Mouse (Mus musculus) heart, adult 2 months (tissue): ENCODE data around the gene Src. TPM values are rescaled to one million over a fixed set of nuclear protein-coding genes. Genes with fewer than 3 reads are reported as not detected.
A peak's percentile ranks its signal among the peaks of the same experiment; 100 is the strongest.

ENCODE experiments used
- DNase-seq, 2 experiments: peaks; one replicate each; pipeline ENCODE4 v3.0.0; 2021
- H3K27ac ChIP-seq: fragments of 200-600 bp; 2 replicates; pipeline ENCODE4 v1.8.1; 2022
- H3K27me3 ChIP-seq: fragments of 200-500 bp; 2 replicates; pipeline ENCODE4 v1.6.1; 2012; ENCODE audit warnings: mild to moderate bottlenecking, low read length, inconsistent platforms, mixed read lengths; ENCODE audit not compliant: control insufficient read depth, insufficient read depth
- H3K36me3 ChIP-seq: fragments of 200-500 bp; 2 replicates; pipeline ENCODE4 v1.6.1; 2012; ENCODE audit warnings: low read length, inconsistent platforms; ENCODE audit not compliant: control insufficient read depth, insufficient read depth
- H3K4me1 ChIP-seq: fragments of 200-500 bp; 2 replicates; pipeline ENCODE4 v1.6.1; 2011; ENCODE audit warnings: low read length; ENCODE audit not compliant: control insufficient read depth, insufficient read depth
- H3K4me3 ChIP-seq: fragments of 200-600 bp; 2 replicates; pipeline ENCODE4 v1.8.1; 2022
- H3K79me2 ChIP-seq: fragments of 200-500 bp; replicated peaks from 2 replicates; pipeline ENCODE4 v1.6.1; 2012; ENCODE audit warnings: mild to moderate bottlenecking, inconsistent platforms, low read length, moderate library complexity, mixed read lengths; ENCODE audit not compliant: control insufficient read depth, insufficient read depth
- H3K9ac ChIP-seq: fragments of 200-500 bp; 2 replicates; pipeline ENCODE4 v1.6.1; 2012; ENCODE audit warnings: low read depth, mild to moderate bottlenecking, control low read depth, inconsistent platforms, low read length, mixed read lengths
- CTCF ChIP-seq: fragments of 200-600 bp; IDR thresholded peaks from 2 replicates; pipeline ENCODE4 v1.8.1; 2022; ENCODE audit warnings: antibody characterized with exemption, mild to moderate bottlenecking, moderate library complexity
- EP300 ChIP-seq: fragments of 200-500 bp; IDR thresholded peaks from 2 replicates; pipeline ENCODE4 v1.6.1; 2011; ENCODE audit warnings: low read depth, low read length, control low read depth; ENCODE audit not compliant: insufficient read depth
- POLR2A ChIP-seq: fragments of 200-500 bp; IDR thresholded peaks from 2 replicates; pipeline ENCODE4 v1.6.1; 2011; ENCODE audit warnings: mild to moderate bottlenecking, low read depth, low read length, control low read depth; ENCODE audit not compliant: insufficient read depth
- WGBS: fragments of 180-500 bp; shearing (Covaris S2); methylation state at CpG from one replicate; pipeline ENCODE4 v1.1.7; 2018; 5-methylcytosine and 5-hydroxymethylcytosine counted together
- intact Hi-C: fragments of 180-260 bp; cut with DNase I; formaldehyde crosslinking; loops from one replicate; pipeline ENCODE4 v1.15.1; 2025
- polyA plus RNA-seq: library from polyadenylated mRNA; depleted of rRNA; stranded (reverse); fragments of >200 nt; gene quantifications from 2 replicates; pipeline ENCODE4 v1.2.3, GENCODE M21; 2012
- total RNA-seq, 2 experiments: library from RNA; stranded (reverse); gene quantifications; 2 replicates each; pipeline ENCODE4 v1.2.3; 2021

Gene Src
- total and polyA plus RNA-seq, 3 experiments: 4.0 to 5.8 (median 4.1) TPM

GRCm38 (mm10) chr2:157468130-157468796 is 50.0 kb downstream of the Src start:
- intact Hi-C loops: no loop called here
- H3K27me3 ChIP-seq: no peaks in the 10 kb centered on the region
- TF ChIP-seq POLR2A (no peak), EP300 (no peak), CTCF (peak; percentile 65)
- H3K79me2 ChIP-seq: no peaks in the 10 kb centered on the region
- H3K9ac ChIP-seq: no peak overlapping the region
- no peak for DNase-seq
- no peak overlapping the region for H3K4me3 ChIP-seq
- no peak overlapping the region for H3K27ac ChIP-seq
- no peaks in the 10 kb centered on the region for H3K4me1 ChIP-seq
- 80% methylated on average over 8 of the region's 8 CpGs for WGBS
- no peaks in the 10 kb centered on the region for H3K36me3 ChIP-seq

- Histone ChIP-seq H3K4me1 (no peaks in the 10 kb centered on the region), H3K9ac (no peak overlapping the region), H3K27me3 (no peaks in the 10 kb centered on the region), H3K36me3 (no peaks in the 10 kb centered on the region), H3K4me3 (no peak overlapping the region), H3K27ac (no peak overlapping the region), H3K79me2 (no peaks in the 10 kb centered on the region)
- 67% methylated on average over 7 of the region's 7 CpGs for WGBS
- no peak for DNase-seq
- TF ChIP-seq POLR2A: no peak
- no peak for TF ChIP-seq CTCF
- no peak for TF ChIP-seq EP300
- intact Hi-C loops: no loop called here
These were observed 53.0 kb downstream of the Src start for GRCm38 (mm10) chr2:157471292-157471691.

- no peak for DNase-seq
- intact Hi-C loops: no loop called here
- H3K4me1 ChIP-seq: no peaks in the 10 kb centered on the region
- no peaks in the 10 kb centered on the region for H3K36me3 ChIP-seq
- no peaks in the 10 kb centered on the region for H3K79me2 ChIP-seq
- WGBS: 47% methylated on average over 6 of the region's 6 CpGs
- TF ChIP-seq EP300: no peak
- no peak for TF ChIP-seq POLR2A
- no peak for TF ChIP-seq CTCF
- no peak overlapping the region for H3K27ac ChIP-seq
- no peak overlapping the region for H3K4me3 ChIP-seq
- H3K27me3 ChIP-seq: no peaks in the 10 kb centered on the region
- no peak overlapping the region for H3K9ac ChIP-seq
These were observed 53.5 kb downstream of the Src start for GRCm38 (mm10) chr2:157471737-157472136.

- DNase-seq: no peak
- Histone ChIP-seq H3K4me1 (no peaks in the 10 kb centered on the region), H3K36me3 (no peaks in the 10 kb centered on the region), H3K27ac (no peak overlapping the region), H3K27me3 (no peaks in the 10 kb centered on the region), H3K4me3 (no peak overlapping the region), H3K79me2 (no peaks in the 10 kb centered on the region), H3K9ac (no peak overlapping the region)
- TF ChIP-seq CTCF: no peak
- TF ChIP-seq POLR2A: no peak
- no peak for TF ChIP-seq EP300
- intact Hi-C loops: no loop called here
- WGBS: 65% methylated on average over 4 of the region's 4 CpGs
These were observed 54.2 kb downstream of the Src start for GRCm38 (mm10) chr2:157472469-157472868.

GRCm38 (mm10) chr2:157474269-157474729 is 56.1 kb downstream of the Src start:
- 27% methylated on average over 6 of the region's 6 CpGs for WGBS
- H3K27ac ChIP-seq: no peak overlapping the region
- no peaks in the 10 kb centered on the region for H3K36me3 ChIP-seq
- DNase-seq: no peak
- no peaks in the 10 kb centered on the region for H3K79me2 ChIP-seq
- H3K27me3 ChIP-seq: no peaks in the 10 kb centered on the region
- no peaks in the 10 kb centered on the region for H3K4me1 ChIP-seq
- no peak for TF ChIP-seq POLR2A
- no peak for TF ChIP-seq EP300
- TF ChIP-seq CTCF: no peak
- no peak overlapping the region for H3K4me3 ChIP-seq
- intact Hi-C loops: no loop called here
- no peak overlapping the region for H3K9ac ChIP-seq
